Mouse (Mus musculus) MEL (cell line): ENCODE measurements around the gene Il17f. TPM values are rescaled to one million over a fixed set of nuclear protein-coding genes. Genes with fewer than 3 reads are reported as not detected.

ENCODE experiments used
- DNase-seq: peaks from one replicate; pipeline ENCODE4 v3.0.0; 2011; ENCODE audit warnings: low read depth, low spot score
- H3K27ac ChIP-seq: 2 replicates; pipeline ENCODE4 v1.5.1; 2012; ENCODE audit warnings: low read depth, mild to moderate bottlenecking, control low read depth, low read length, moderate library complexity; ENCODE audit not compliant: control insufficient read depth
- H3K27me3 ChIP-seq, 2 experiments: fragments of 150-350 bp in 1 of 2; sonication (generic) in 1 of 2; 2 replicates each; pipeline ENCODE4 v1.6.1; 2012; ENCODE audit warnings: low read length in 2 of 2, mild to moderate bottlenecking in 2 of 2, improper control_type of control experiment in 1 of 2, moderate library complexity in 1 of 2; ENCODE audit not compliant: insufficient read depth in 2 of 2, control insufficient read depth in 1 of 2
- H3K36me3 ChIP-seq, 2 experiments: 2 replicates each; pipeline ENCODE4 v1.6.1; 2012 to 2014; ENCODE audit warnings: low read length in 2 of 2, improper control_type of control experiment in 1 of 2, inconsistent platforms in 1 of 2, mild to moderate bottlenecking in 1 of 2; ENCODE audit not compliant: insufficient read depth in 2 of 2, control insufficient read depth in 1 of 2
- H3K4me1 ChIP-seq, 2 experiments: fragments of 150-350 bp in 1 of 2; sonication (generic) in 1 of 2; 2 replicates each; pipeline ENCODE4 v1.6.1; 2012; ENCODE audit warnings: low read length in 2 of 2, improper control_type of control experiment in 1 of 2, mild to moderate bottlenecking in 1 of 2; ENCODE audit not compliant: insufficient read depth in 2 of 2, control insufficient read depth in 1 of 2
- H3K4me3 ChIP-seq, 2 experiments: fragments of 150-350 bp in 1 of 2; sonication (generic) in 1 of 2; 2 replicates each; pipeline ENCODE4 v1.5.1; 2012; ENCODE audit warnings: low read depth in 2 of 2, low read length in 2 of 2, mild to moderate bottlenecking in 2 of 2, moderate library complexity in 2 of 2, control low read depth in 1 of 2, improper control_type of control experiment in 1 of 2; ENCODE audit not compliant: control insufficient read depth in 1 of 2, insufficient read depth in 1 of 2
- H3K79me2 ChIP-seq: 2 replicates; pipeline ENCODE4 v1.6.1; 2012; ENCODE audit warnings: mild to moderate bottlenecking, low read length, moderate library complexity; ENCODE audit not compliant: control insufficient read depth, poor library complexity, insufficient read depth
- H3K9ac ChIP-seq: 2 replicates; pipeline ENCODE4 v1.6.1; 2012; ENCODE audit warnings: low read depth, mild to moderate bottlenecking, control low read depth, low read length, moderate library complexity; ENCODE audit not compliant: control insufficient read depth, poor library complexity, severe bottlenecking
- H3K9me3 ChIP-seq: fragments of 150-350 bp; sonication (generic); replicated peaks from 2 replicates; pipeline ENCODE4 v1.6.1; 2012; ENCODE audit warnings: mild to moderate bottlenecking, low read length, improper control_type of control experiment, moderate library complexity; ENCODE audit not compliant: insufficient read depth
- BHLHE40 ChIP-seq: IDR thresholded peaks from 2 replicates; pipeline ENCODE4 v1.6.1; 2012; ENCODE audit warnings: low read depth, mild to moderate bottlenecking, inconsistent platforms, low read length, improper control_type of control experiment, borderline replicate concordance
- CHD1 ChIP-seq: IDR thresholded peaks from 2 replicates; pipeline ENCODE4 v1.6.1; 2012; ENCODE audit warnings: low read depth, mild to moderate bottlenecking, inconsistent platforms, low read length, improper control_type of control experiment
- CHD2 ChIP-seq: IDR thresholded peaks from 2 replicates; pipeline ENCODE4 v1.6.1; 2011; ENCODE audit warnings: low read length, improper control_type of control experiment
- CTCF ChIP-seq, 3 experiments: IDR thresholded peaks in 2 of 3; conservative IDR thresholded peaks in 1 of 3; 2 replicates each; pipeline ENCODE4 v1.5.1; 2011 to 2012; ENCODE audit warnings: low read length in 3 of 3, low read depth in 2 of 3, mild to moderate bottlenecking in 2 of 3, improper control_type of control experiment in 1 of 3, inconsistent platforms in 1 of 3, mixed read lengths in 1 of 3, moderate library complexity in 1 of 3; ENCODE audit not compliant: control insufficient read depth in 1 of 3, insufficient read depth in 1 of 3, poor library complexity in 1 of 3, severe bottlenecking in 1 of 3
- E2F4 ChIP-seq: IDR thresholded peaks from 2 replicates; pipeline ENCODE4 v1.6.1; 2011; ENCODE audit warnings: low read depth, low read length, improper control_type of control experiment, borderline replicate concordance
- ELF1 ChIP-seq: IDR thresholded peaks from 2 replicates; pipeline ENCODE4 v1.6.1; 2014; ENCODE audit warnings: low read depth, mild to moderate bottlenecking, inconsistent platforms, low read length, improper control_type of control experiment, moderate library complexity
- EP300 ChIP-seq, 2 experiments: IDR thresholded peaks; 2 replicates each; pipeline ENCODE4 v1.6.1; 2011; ENCODE audit warnings: improper control_type of control experiment in 2 of 2, low read length in 2 of 2, low read depth in 1 of 2, mild to moderate bottlenecking in 1 of 2
- GATA1 ChIP-seq: IDR thresholded peaks from 2 replicates; pipeline ENCODE4 v1.6.1; 2011; ENCODE audit warnings: low read depth, low read length, improper control_type of control experiment
- HCFC1 ChIP-seq: IDR thresholded peaks from 2 replicates; pipeline ENCODE4 v1.6.1; 2012; ENCODE audit warnings: low read depth, mild to moderate bottlenecking, inconsistent platforms, low read length, improper control_type of control experiment, moderate library complexity
- JUND ChIP-seq: IDR thresholded peaks from 2 replicates; pipeline ENCODE4 v1.6.1; 2011; ENCODE audit warnings: low read depth, mild to moderate bottlenecking, improper control_type of control experiment, low read length
- KAT2A ChIP-seq: conservative IDR thresholded peaks from 2 replicates; pipeline ENCODE4 v1.6.1; 2012; ENCODE audit warnings: low read depth, low read length, improper control_type of control experiment, inconsistent platforms
- MAX ChIP-seq: IDR thresholded peaks from 2 replicates; pipeline ENCODE4 v1.6.1; 2011; ENCODE audit warnings: low read length, improper control_type of control experiment
- MAZ ChIP-seq: IDR thresholded peaks from 2 replicates; pipeline ENCODE4 v1.6.1; 2012; ENCODE audit warnings: low read depth, mild to moderate bottlenecking, inconsistent platforms, low read length, improper control_type of control experiment
- MEF2A ChIP-seq: IDR thresholded peaks from 2 replicates; pipeline ENCODE4 v1.6.1; 2014; ENCODE audit warnings: low read depth, mild to moderate bottlenecking, inconsistent platforms, low read length, improper control_type of control experiment; ENCODE audit not compliant: poor library complexity, insufficient replicate concordance, severe bottlenecking; ENCODE audit errors: extremely low read depth
- MXI1 ChIP-seq: IDR thresholded peaks from 2 replicates; pipeline ENCODE4 v1.6.1; 2011; ENCODE audit warnings: mild to moderate bottlenecking, low read depth, low read length, improper control_type of control experiment
- MYB ChIP-seq: IDR thresholded peaks from 2 replicates; pipeline ENCODE4 v1.6.1; 2011; ENCODE audit warnings: mild to moderate bottlenecking, low read depth, low read length, improper control_type of control experiment
- NELFE ChIP-seq: IDR thresholded peaks from 2 replicates; pipeline ENCODE4 v1.6.1; 2011; ENCODE audit warnings: low read depth, low read length, improper control_type of control experiment
- POLR2A ChIP-seq, 2 experiments: IDR thresholded peaks; 2 replicates each; pipeline ENCODE4 v1.6.1; 2011 to 2012; ENCODE audit warnings: low read length in 2 of 2, mild to moderate bottlenecking in 2 of 2, control low read depth in 1 of 2, improper control_type of control experiment in 1 of 2, low read depth in 1 of 2, moderate library complexity in 1 of 2; ENCODE audit not compliant: control insufficient read depth in 1 of 2, insufficient read depth in 1 of 2, poor library complexity in 1 of 2
- POLR2AphosphoS2 ChIP-seq: IDR thresholded peaks from 2 replicates; pipeline ENCODE4 v1.6.1; 2011; ENCODE audit warnings: low read length, improper control_type of control experiment
- POLR2AphosphoS5 ChIP-seq: IDR thresholded peaks from 2 replicates; pipeline ENCODE4 v1.6.1; 2012; ENCODE audit warnings: low read depth, borderline replicate concordance, mild to moderate bottlenecking, inconsistent platforms, low read length, moderate library complexity, mixed read lengths
- RAD21 ChIP-seq: IDR thresholded peaks from 2 replicates; pipeline ENCODE4 v1.6.1; 2011; ENCODE audit warnings: mild to moderate bottlenecking, low read depth, low read length, improper control_type of control experiment
- SIN3A ChIP-seq: IDR thresholded peaks from 2 replicates; pipeline ENCODE4 v1.6.1; 2012; ENCODE audit warnings: low read length, improper control_type of control experiment, inconsistent platforms
- SMC3 ChIP-seq: IDR thresholded peaks from 2 replicates; pipeline ENCODE4 v1.6.1; 2011; ENCODE audit warnings: low read depth, low read length, improper control_type of control experiment
- TAL1 ChIP-seq: IDR thresholded peaks from 2 replicates; pipeline ENCODE4 v1.6.1; 2012; ENCODE audit warnings: mild to moderate bottlenecking, inconsistent platforms, low read length, moderate library complexity, mixed read lengths
- TCF12 ChIP-seq: IDR thresholded peaks from 2 replicates; pipeline ENCODE4 v1.6.1; 2014; ENCODE audit warnings: low read depth, mild to moderate bottlenecking, inconsistent platforms, low read length, improper control_type of control experiment, moderate library complexity
- UBTF ChIP-seq: IDR thresholded peaks from 2 replicates; pipeline ENCODE4 v1.6.1; 2012; ENCODE audit warnings: low read depth, mild to moderate bottlenecking, inconsistent platforms, low read length, improper control_type of control experiment, moderate library complexity, borderline replicate concordance; ENCODE audit not compliant: insufficient read depth
- USF1 ChIP-seq: IDR thresholded peaks from 2 replicates; pipeline ENCODE4 v1.6.1; 2014; ENCODE audit warnings: low read depth, mild to moderate bottlenecking, inconsistent platforms, low read length, improper control_type of control experiment, moderate library complexity
- USF2 ChIP-seq, 2 experiments: IDR thresholded peaks; 2 replicates each; pipeline ENCODE4 v1.6.1; 2011 to 2012; ENCODE audit warnings: improper control_type of control experiment in 2 of 2, low read length in 2 of 2, borderline replicate concordance in 1 of 2, inconsistent platforms in 1 of 2, low read depth in 1 of 2, mild to moderate bottlenecking in 1 of 2; ENCODE audit not compliant: insufficient read depth in 1 of 2
- ZC3H11A ChIP-seq: IDR thresholded peaks from 2 replicates; pipeline ENCODE4 v1.6.1; 2012; ENCODE audit warnings: low read depth, mild to moderate bottlenecking, inconsistent platforms, low read length, improper control_type of control experiment
- ZMIZ1 ChIP-seq: IDR thresholded peaks from 2 replicates; pipeline ENCODE4 v1.6.1; 2012; ENCODE audit warnings: low read depth, mild to moderate bottlenecking, inconsistent platforms, low read length, improper control_type of control experiment, moderate library complexity
- ZNF384 ChIP-seq: IDR thresholded peaks from 2 replicates; pipeline ENCODE4 v1.6.1; 2012; ENCODE audit warnings: low read depth, mild to moderate bottlenecking, inconsistent platforms, low read length, improper control_type of control experiment
- polyA plus RNA-seq, 2 experiments: library from polyadenylated mRNA; stranded (reverse) in 1 of 2; unstranded in 1 of 2; fragments of >175 nt in 1 of 2; fragments of >200 nt in 1 of 2; gene quantifications; 2 replicates each; pipeline versions ENCODE4 v1.2.1 to v1.2.4; 2012; ENCODE audit warnings: low replicate concordance in 2 of 2, low read depth in 1 of 2; ENCODE audit not compliant: insufficient read length in 2 of 2, insufficient read depth in 1 of 2, missing spikeins in 1 of 2
- total RNA-seq: library from RNA; depleted of rRNA; stranded (reverse); fragments of 300-350 nt; gene quantifications from 2 replicates; pipeline ENCODE4 v1.2.3, GENCODE M21; 2012

Il17f gene
- total and polyA plus RNA-seq, 3 experiments, result not detected

- TF ChIP-seq MEF2A (no peak), KAT2A (no peak), HCFC1 (no peak), ELF1 (no peak), MAX (no peak), ZC3H11A (no peak), UBTF (no peak), POLR2A (IDR thresholded peaks at IDR 0.05; ENCODE audit: control insufficient read depth in 1 of 2, insufficient read depth in 1 of 2, low read depth in 1 of 2, low read length in 2 of 2, poor library complexity in 1 of 2) (no peak), BHLHE40 (no peak), CHD1 (no peak), SMC3 (no peak)
Measured at GRCm38 (mm10) chr1:20820959-20821358, 30.5 kb upstream of the Il17f start (continued).

GRCm38 (mm10) chr1:20819771-20820605 is 29.6 kb upstream of the Il17f start, which contains the start of gene Mcm3:
Gene Mcm3 (minus strand): TSS chr1:20820312.
- peak; percentile 98 for DNase-seq
- Histone ChIP-seq H3K27ac (peak within 1 kb of the TSS; percentile 68), H3K36me3 (peaks cover 5 to 10% of the 10 kb centered on the region in 2 experiments; a peak in 3 of 4 replicates), H3K9me3 (no peaks in the 10 kb centered on the region), H3K4me1 (peaks cover 0 to 11% of the 10 kb centered on the region in 2 experiments; a peak in 1 of 4 replicates), H3K27me3 (no peaks in the 10 kb centered on the region), H3K4me3 (peak within 1 kb of the TSS; percentile 71 to 79), H3K79me2 (peaks cover 31% of the 10 kb centered on the region), H3K9ac (peak within 1 kb of the TSS; percentile 90)
- TF ChIP-seq POLR2AphosphoS5, result no peak
- no peak; a peak in 1 of 4 replicates for TF ChIP-seq EP300 (IDR thresholded peaks at IDR 0.05; ENCODE audit: low read depth in 1 of 2, low read length in 2 of 2)
- no peak for TF ChIP-seq CHD1
- peak; percentile 81; the same call in 1 of the 2 replicates for TF ChIP-seq ELF1
- no peak; the same call in 1 of the 2 replicates for TF ChIP-seq NELFE
- no peak; the same call in 1 of the 2 replicates for TF ChIP-seq GATA1
- no peak for TF ChIP-seq MYB
- TF ChIP-seq POLR2A (IDR thresholded peaks at IDR 0.05; ENCODE audit: control insufficient read depth in 1 of 2, insufficient read depth in 1 of 2, low read depth in 1 of 2, low read length in 2 of 2, poor library complexity in 1 of 2), result peak; percentile 37 to 75; a peak in 3 of 4 replicates
- TF ChIP-seq MAX, result peak; percentile 86
- TF ChIP-seq ZMIZ1, result no peak
- peak; percentile 100 for TF ChIP-seq E2F4
- TF ChIP-seq MXI1, result peak; percentile 89
- no peak for TF ChIP-seq JUND
- no peak for TF ChIP-seq USF2 (IDR thresholded peaks at IDR 0.05; ENCODE audit: borderline replicate concordance in 1 of 2, insufficient read depth in 1 of 2, low read depth in 1 of 2, low read length in 2 of 2)
- no peak for TF ChIP-seq CHD2
- no peak for TF ChIP-seq RAD21
- peak; percentile 91 for TF ChIP-seq SIN3A
- TF ChIP-seq POLR2AphosphoS2, result no peak
- TF ChIP-seq UBTF, result no peak
- TF ChIP-seq ZC3H11A, result no peak
- no peak for TF ChIP-seq MEF2A
- TF ChIP-seq BHLHE40, result no peak
- no peak for TF ChIP-seq CTCF (IDR thresholded peaks at IDR 0.05 in 2 of 3, conservative IDR thresholded peaks at IDR 0.05 in 1 of 3; ENCODE audit: control insufficient read depth in 1 of 3, insufficient read depth in 1 of 3, low read depth in 2 of 3, low read length in 3 of 3, poor library complexity in 1 of 3, severe bottlenecking in 1 of 3)
- peak; percentile 51 for TF ChIP-seq USF1
- TF ChIP-seq KAT2A, result peak; percentile 86
- no peak for TF ChIP-seq MAZ
- TF ChIP-seq TCF12, result no peak
- peak; percentile 97 for TF ChIP-seq ZNF384
- no peak for TF ChIP-seq TAL1
- peak; percentile 96 for TF ChIP-seq HCFC1
